ENCODE assay signal across 8 mouse cellular contexts in the genomic region with DNA sequence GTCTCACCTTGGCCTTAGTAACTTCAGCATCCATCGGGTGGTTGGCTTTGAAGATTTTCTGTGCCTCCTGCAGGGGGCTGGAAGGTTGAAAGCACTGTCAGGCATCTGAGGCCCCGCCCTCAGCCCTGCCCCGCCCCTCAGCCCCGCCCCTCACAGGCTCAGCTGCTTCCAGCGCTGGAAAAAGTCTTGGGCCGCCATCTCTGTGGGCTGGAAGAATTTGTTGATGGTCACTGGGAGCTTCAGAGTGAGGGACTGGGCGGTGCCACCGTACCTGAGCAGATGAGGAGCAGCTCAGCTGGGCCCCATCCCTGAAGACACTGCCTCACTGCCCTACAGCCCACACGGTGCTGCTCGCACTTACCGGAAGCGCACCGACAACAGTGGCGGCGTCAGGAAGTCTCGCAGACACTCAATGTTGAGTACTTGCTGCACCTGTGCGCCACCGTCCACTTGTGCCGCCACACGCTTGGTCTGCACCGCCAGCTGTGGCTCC. TPM values are rescaled to one million over a fixed set of nuclear protein-coding genes. Genes with fewer than 3 reads are reported as not detected.
A peak's percentile ranks its signal among the peaks of the same experiment; 100 is the strongest.
DNase-seq lines count a peak whose midpoint lies in the region; ATAC-seq lines count a peak whose summit lies in the region.

No protein-coding gene starts in this region.

- H3K4me3 ChIP-seq in forebrain, embryonic 13.5 days, result peak overlapping the region; percentile 28
- H3K4me3 ChIP-seq in stomach, embryonic 16.5 days (replicated peaks; ENCODE audit: low read length), result peak overlapping the region; percentile 35

- no peaks in the 10 kb centered on the region for H3K27me3 ChIP-seq in forebrain, embryonic 13.5 days
- H3K27me3 ChIP-seq in stomach, embryonic 16.5 days (ENCODE audit: control insufficient read depth, insufficient read depth, low read length), result no peaks in the 10 kb centered on the region

- H3K4me1 ChIP-seq in forebrain, embryonic 13.5 days, result peaks cover 42% of the 10 kb centered on the region
- peaks cover 27% of the 10 kb centered on the region for H3K4me1 ChIP-seq in stomach, embryonic 16.5 days (ENCODE audit: control insufficient read depth, insufficient read depth, low read length)

- 16% methylated on average over 21 of the region's 21 CpGs for WGBS in forebrain, embryonic 13.5 days
- WGBS in stomach, embryonic 16.5 days, result 13% methylated on average over 21 of the region's 21 CpGs

- H3K27ac ChIP-seq in forebrain, embryonic 13.5 days, result peak overlapping the region; percentile 49
- H3K27ac ChIP-seq in stomach, embryonic 16.5 days (ENCODE audit: low read length), result no peak overlapping the region

- peak overlapping the region; percentile 54 for H3K4me2 ChIP-seq in forebrain, embryonic 13.5 days
- H3K4me2 ChIP-seq in stomach, embryonic 16.5 days (ENCODE audit: low read depth, low read length), result peak overlapping the region; percentile 58

- peak; percentile 44 for ATAC-seq in forebrain, embryonic 13.5 days
- ATAC-seq in megakaryocyte progenitor cell, adult 5-6 weeks (replicated peaks; ENCODE audit: poor library complexity), result peak; percentile 69
- peak; percentile 54; the same call in 1 of the 2 replicates for ATAC-seq in stomach, embryonic 16.5 days (ENCODE audit: insufficient read depth, low FRiP score)
- no peak for ATAC-seq in frontal cortex, adult (ENCODE audit: low TSS enrichment)

- DNase-seq in cerebellum, adult 9-11 months, result peak; percentile 38
- no peak for DNase-seq in cerebellum, adult 11 months
- DNase-seq in NIH3T3 (ENCODE audit: low read depth), result peak; percentile 62
- DNase-seq in kidney, postnatal 25 days, result peak; percentile 43 to 68

- peak overlapping the region; percentile 51 for H3K9ac ChIP-seq in forebrain, embryonic 13.5 days
- H3K9ac ChIP-seq in stomach, embryonic 16.5 days (ENCODE audit: low read length), result peak overlapping the region; percentile 62

- no peaks in the 10 kb centered on the region for H3K9me3 ChIP-seq in forebrain, embryonic 13.5 days (replicated peaks)
- no peaks in the 10 kb centered on the region for H3K9me3 ChIP-seq in stomach, embryonic 16.5 days (replicated peaks; ENCODE audit: control insufficient read depth, low read length)

- H3K36me3 ChIP-seq in forebrain, embryonic 13.5 days (ENCODE audit: poor library complexity, severe bottlenecking), result peaks cover 80% of the 10 kb centered on the region
- peaks cover 32% of the 10 kb centered on the region; the same call in 1 of the 2 replicates for H3K36me3 ChIP-seq in stomach, embryonic 16.5 days (ENCODE audit: control insufficient read depth, insufficient read depth, low read length)

RNA-seq across cellular contexts. Expression of a gene that starts 5.4 kb away (rescaled TPM):
- polyA plus RNA-seq in forebrain, embryonic 13.5 days (2015; fragmentation: Nextera tagmentation; extraction: Ambion mirVana), result 24.7 and 27.7 TPM in 2 replicates
- 9.8 and 10.6 TPM in 2 replicates for total RNA-seq in megakaryocyte progenitor cell, adult 5-6 weeks (2015)
- total RNA-seq in megakaryocyte progenitor cell, adult 5-6 weeks (2017), result 16.6 and 19.9 TPM in 2 replicates
- polyA plus RNA-seq in stomach, embryonic 16.5 days (2015; fragmentation: Nextera tagmentation; extraction: Ambion mirVana), result 23.1 and 24.7 TPM in 2 replicates

RNA-seq across cellular contexts. Expression of a gene that starts 8.8 kb away (rescaled TPM):
- 145 and 165 TPM in 2 replicates for polyA plus RNA-seq in forebrain, embryonic 13.5 days (2015; fragmentation: Nextera tagmentation; extraction: Ambion mirVana)
- 26.0 and 36.8 TPM in 2 replicates for total RNA-seq in megakaryocyte progenitor cell, adult 5-6 weeks (2015)
- 11.4 and 14.5 TPM in 2 replicates for total RNA-seq in megakaryocyte progenitor cell, adult 5-6 weeks (2017)
- 89.9 and 94.0 TPM in 2 replicates for polyA plus RNA-seq in stomach, embryonic 16.5 days (2015; fragmentation: Nextera tagmentation; extraction: Ambion mirVana)

RNA-seq across cellular contexts. Expression of a gene that starts 28.0 kb away (rescaled TPM):
- 81.7 and 87.2 TPM in 2 replicates for polyA plus RNA-seq in forebrain, embryonic 13.5 days (2015; fragmentation: Nextera tagmentation; extraction: Ambion mirVana)
- 36.1 and 40.4 TPM in 2 replicates for total RNA-seq in megakaryocyte progenitor cell, adult 5-6 weeks (2015)
- 25.8 and 39.8 TPM in 2 replicates for total RNA-seq in megakaryocyte progenitor cell, adult 5-6 weeks (2017)
- polyA plus RNA-seq in stomach, embryonic 16.5 days (2015; fragmentation: Nextera tagmentation; extraction: Ambion mirVana), result 52.6 and 55.6 TPM in 2 replicates

RNA-seq across cellular contexts. Expression of a gene that starts 31.7 kb away (rescaled TPM):
- polyA plus RNA-seq in forebrain, embryonic 13.5 days (2015; fragmentation: Nextera tagmentation; extraction: Ambion mirVana), result 558 and 574 TPM in 2 replicates
- 55.3 and 63.9 TPM in 2 replicates for total RNA-seq in megakaryocyte progenitor cell, adult 5-6 weeks (2015)
- 25.5 and 41.5 TPM in 2 replicates for total RNA-seq in megakaryocyte progenitor cell, adult 5-6 weeks (2017)
- 150 and 156 TPM in 2 replicates for polyA plus RNA-seq in stomach, embryonic 16.5 days (2015; fragmentation: Nextera tagmentation; extraction: Ambion mirVana)

RNA-seq across cellular contexts. Expression of a gene that starts 41.7 kb away (rescaled TPM):
- polyA plus RNA-seq in forebrain, embryonic 13.5 days (2015; fragmentation: Nextera tagmentation; extraction: Ambion mirVana), result 0.20 TPM in 1 of 2 replicates, not detected in the other
- not detected in 2 replicates for total RNA-seq in megakaryocyte progenitor cell, adult 5-6 weeks (2015)
- not detected in 2 replicates for total RNA-seq in megakaryocyte progenitor cell, adult 5-6 weeks (2017)
- polyA plus RNA-seq in stomach, embryonic 16.5 days (2015; fragmentation: Nextera tagmentation; extraction: Ambion mirVana), result 0.06 TPM in 1 of 2 replicates, not detected in the other
